Comparison of ENCODE assay signal across 25 mouse cellular contexts in the genomic region with DNA sequence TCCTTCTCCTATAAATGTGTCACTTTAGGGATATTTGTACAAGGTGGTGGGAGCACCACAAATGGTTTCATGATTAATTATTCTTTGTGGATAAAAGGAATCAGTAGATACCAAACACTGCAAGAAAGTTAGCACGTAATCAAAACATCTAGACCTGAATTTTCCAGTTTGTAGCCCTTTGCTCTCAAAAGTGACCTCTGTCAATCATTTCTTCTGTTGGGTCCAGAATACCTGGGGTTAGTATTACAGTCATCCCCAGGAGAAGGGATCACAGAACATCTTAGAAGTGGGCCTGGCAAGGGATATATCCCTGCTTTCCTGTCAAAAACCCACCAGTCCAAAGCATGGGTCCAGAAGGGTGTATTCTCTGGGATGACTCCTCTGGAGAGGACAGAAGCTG.
"Had no signal": no experiment of that assay in that cellular context is flagged by ENCODE, and none has a peak within 500 bp of the region (broad histone marks: within the 10 kb centered on the region; RNA-seq: fewer than 3 reads in every experiment).

No protein-coding gene starts in this region.

- H3K36me3 ChIP-seq: heart, embryonic 10.5 days; hindbrain, embryonic 12.5 days; intestine, embryonic 15.5 days; kidney, embryonic 15.5 days; limb, embryonic 10.5 days; limb, embryonic 12.5 days; liver, embryonic 13.5 days; liver, embryonic 15.5 days had no signal

- H3K4me1 ChIP-seq: liver, embryonic 13.5 days; liver, embryonic 15.5 days had no signal

- H3K4me2 ChIP-seq: heart, embryonic 12.5 days; hindbrain, embryonic 12.5 days; hindbrain, embryonic 14.5 days; intestine, embryonic 15.5 days; kidney, embryonic 15.5 days; limb, embryonic 12.5 days; liver, embryonic 11.5 days; liver, embryonic 13.5 days; liver, embryonic 15.5 days had no signal

- H3K27me3 ChIP-seq: heart, embryonic 12.5 days; hindbrain, embryonic 12.5 days; intestine, embryonic 15.5 days; kidney, embryonic 15.5 days; limb, embryonic 12.5 days; liver, embryonic 13.5 days; liver, embryonic 15.5 days had no signal

- H3K9me3 ChIP-seq: heart, embryonic 12.5 days; intestine, embryonic 15.5 days; kidney, embryonic 15.5 days; limb, embryonic 10.5 days; liver, embryonic 13.5 days; liver, embryonic 15.5 days had no signal

- DNase-seq: gastrocnemius, adult 2 months; gastrocnemius, postnatal 10 days; gastrocnemius, postnatal 25 days; heart, adult 18-20 months; heart, postnatal 10 days; heart, postnatal 4 days; kidney, postnatal 10 days; kidney, postnatal 4 days; liver; liver, embryonic 13.5 days had no signal

- ATAC-seq: hindbrain, embryonic 16.5 days; inflammation-experienced regulatory T-cells, adult 6 months; intestine, embryonic 15.5 days; intestine, postnatal 0 days had no signal

- H3K27ac ChIP-seq: gastrocnemius, adult 2 months; heart, embryonic 10.5 days; hindbrain, embryonic 12.5 days; hindbrain, embryonic 14.5 days; intestine, embryonic 15.5 days; kidney, embryonic 15.5 days; layer of hippocampus, adult 2 months; left cerebral cortex, adult 2 months; limb, embryonic 12.5 days; liver, embryonic 13.5 days; liver, embryonic 15.5 days had no signal

- H3K9ac ChIP-seq: heart, embryonic 12.5 days; hindbrain, embryonic 12.5 days; hindbrain, embryonic 14.5 days; intestine, embryonic 15.5 days; kidney, embryonic 15.5 days; limb, embryonic 12.5 days; liver, embryonic 13.5 days; liver, embryonic 15.5 days had no signal

- H3K4me3 ChIP-seq: gastrocnemius, adult 2 months; heart, embryonic 10.5 days; heart, embryonic 12.5 days; hindbrain, embryonic 12.5 days; intestine, embryonic 15.5 days; kidney, embryonic 15.5 days; layer of hippocampus, adult 2 months; left cerebral cortex, adult 2 months; limb, embryonic 10.5 days; limb, embryonic 12.5 days; liver, embryonic 13.5 days; liver, embryonic 15.5 days had no signal
